Mouse (Mus musculus): ENCODE measurements around the gene Lpp. TPM values are rescaled to one million over a fixed set of nuclear protein-coding genes. Genes with fewer than 3 reads are reported as not detected.
A peak's percentile ranks its signal among the peaks of the same experiment; 100 is the strongest.

The Lpp gene
- total RNA-seq, 2 experiments from 2014 or later = 29.5 to 32.5 TPM

DNA sequence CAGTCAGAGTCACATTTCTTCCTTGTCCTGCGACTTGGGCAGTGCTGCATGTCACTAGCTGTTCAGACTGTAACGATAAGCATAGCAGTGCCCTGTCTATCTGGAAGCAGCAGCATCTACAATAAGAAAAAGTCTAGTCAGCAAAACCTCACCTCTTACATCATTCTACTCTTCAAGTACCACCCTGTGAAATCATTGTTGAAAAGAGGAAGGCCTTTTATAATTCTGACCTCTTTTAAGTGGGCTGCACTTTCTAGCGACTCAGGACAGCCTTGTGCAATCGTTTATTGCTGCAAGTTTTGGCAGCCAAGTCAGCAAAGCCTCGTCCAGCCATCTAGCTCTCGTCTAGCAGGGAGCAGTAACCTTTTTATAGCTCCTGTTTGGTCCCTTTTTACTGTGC, 498.1 kb downstream of the Lpp start:
- peak; percentile 49 to 58 for DNase-seq
- intact Hi-C loops (cut with DNase I) = loop anchor here (10.0 kb wide), 1 partner anchor 373 kb away; no protein-coding TSS in a partner anchor

DNA sequence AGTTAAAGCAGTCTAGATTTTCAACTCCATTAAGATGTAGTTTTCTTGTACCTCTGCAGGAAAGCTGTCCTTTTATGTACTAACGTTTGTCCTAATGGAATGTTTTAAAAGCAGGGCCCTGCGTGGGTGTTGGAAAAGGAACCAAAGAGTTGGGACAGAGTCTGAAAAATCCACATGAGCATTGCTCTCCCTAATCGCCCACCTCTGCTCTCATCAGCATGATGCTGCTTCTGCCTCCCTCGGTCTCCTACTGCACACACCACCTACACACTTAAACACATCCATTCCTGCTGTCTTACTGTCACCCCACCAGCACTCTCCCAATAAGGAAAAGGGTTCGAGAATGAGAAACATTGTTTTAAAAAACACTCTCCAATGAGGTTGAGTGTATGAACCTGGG, 501.9 kb downstream of the Lpp start:
- DNase-seq = no peak
- intact Hi-C loops (cut with DNase I) = loop anchor here (10.0 kb wide), 1 partner anchor 370 kb away; no protein-coding TSS in a partner anchor

DNA sequence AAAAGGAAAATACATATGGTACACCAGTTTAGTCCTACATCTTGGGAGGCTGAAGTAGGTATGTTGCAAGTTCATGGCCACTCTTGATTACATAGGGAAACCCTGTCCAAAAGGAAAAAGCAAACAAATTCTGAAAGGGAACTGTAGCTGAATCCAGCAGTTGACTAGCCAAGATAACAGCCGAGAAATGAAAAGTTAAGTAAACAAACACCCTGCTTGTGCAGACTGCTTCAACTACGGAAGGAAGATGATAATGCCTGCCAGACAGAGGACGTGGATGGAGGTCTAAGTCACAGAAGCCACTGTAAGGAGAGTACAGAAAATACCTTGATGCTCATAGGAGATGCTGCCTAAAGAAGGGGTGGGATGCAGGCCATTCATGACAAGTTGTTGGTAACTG, 504.3 kb downstream of the Lpp start:
- DNase-seq = no peak
- intact Hi-C loops (cut with DNase I) = loop anchor here (10.0 kb wide), 1 partner anchor 367 kb away; no protein-coding TSS in a partner anchor

DNA sequence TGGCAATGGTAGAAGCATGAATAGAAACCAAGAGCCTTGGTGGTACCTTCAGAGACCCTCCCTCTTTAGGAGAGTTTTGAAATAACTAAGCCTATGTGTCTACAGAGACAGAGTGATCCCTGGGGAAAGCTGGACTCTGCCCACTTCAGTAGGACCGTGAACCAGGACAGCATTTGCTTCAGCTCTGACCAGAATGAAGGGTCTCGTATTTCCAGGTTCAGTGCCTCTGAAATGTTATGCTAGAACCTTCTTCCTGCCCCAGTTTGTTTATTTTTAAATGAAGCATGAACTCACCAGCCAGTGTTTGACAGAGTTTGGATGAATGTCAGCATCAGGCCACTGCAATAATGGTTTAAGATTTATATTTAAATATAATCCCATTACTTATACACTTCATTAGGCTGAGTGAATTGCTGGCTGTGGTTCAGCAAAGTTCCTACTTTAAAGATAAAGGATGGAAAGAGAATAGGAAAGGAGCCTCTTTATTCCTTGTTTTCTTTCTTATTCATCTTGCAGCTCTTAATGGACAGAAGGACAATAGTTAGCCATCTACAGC, 507.0 kb downstream of the Lpp start:
- intact Hi-C loops (cut with DNase I) = no loop called here

DNA sequence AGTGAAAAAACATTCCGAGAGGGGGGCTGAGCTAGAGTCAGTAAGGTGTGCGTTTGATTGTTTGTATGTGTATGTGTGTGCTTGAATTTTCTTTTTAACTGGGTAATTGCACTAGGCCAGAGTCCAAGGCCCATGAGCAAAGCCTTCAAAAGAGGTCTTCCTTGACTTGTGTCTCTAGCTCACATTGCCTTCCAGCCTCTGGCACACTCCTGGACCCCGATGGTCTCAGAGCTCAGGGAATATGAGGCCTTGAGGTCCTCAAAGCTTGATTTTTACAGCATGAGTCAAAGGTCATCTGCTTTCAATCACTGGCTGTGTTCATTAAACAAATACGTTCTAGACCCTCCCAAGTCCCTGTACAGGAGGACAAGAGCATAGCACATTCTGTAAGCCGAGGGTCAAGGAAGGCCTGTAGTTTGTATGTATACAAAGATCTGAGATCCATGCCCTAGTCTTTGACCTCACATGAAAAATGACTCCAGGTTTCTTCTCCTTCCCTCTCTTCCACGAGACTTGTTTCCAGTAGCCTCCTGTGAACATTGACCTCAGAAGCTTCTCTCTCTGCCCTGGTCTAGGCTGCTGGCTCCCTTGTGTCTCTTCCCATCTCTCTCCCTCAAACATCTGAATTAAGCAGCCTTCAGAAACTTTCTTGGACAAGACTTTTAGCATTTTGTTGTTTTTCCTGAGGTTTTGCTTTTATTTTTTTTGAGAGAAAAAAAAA, 508.0 kb downstream of the Lpp start:
- intact Hi-C loops (cut with DNase I) = no loop called here

More for the DNA sequence above, 507.0 kb downstream of the Lpp start:
- no peak for DNase-seq

DNA sequence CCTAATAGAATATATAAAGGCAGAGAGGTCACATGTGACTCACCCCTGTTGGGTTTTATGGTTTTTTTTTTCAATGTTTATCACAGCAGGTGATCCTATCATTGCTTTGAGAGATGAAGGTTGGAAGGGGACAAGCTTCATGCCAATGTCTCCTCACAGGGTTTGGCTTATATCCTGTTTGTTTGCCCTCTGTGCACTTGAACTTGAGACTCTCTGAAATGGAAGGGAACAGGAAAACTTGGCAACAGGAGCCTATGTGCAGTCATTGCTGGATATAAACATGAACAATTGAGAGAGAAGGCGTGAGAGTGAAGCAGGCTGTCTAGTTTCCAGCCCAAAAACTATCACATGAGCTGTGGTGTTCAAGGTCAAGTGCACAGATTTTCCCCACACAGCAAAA, 508.8 kb downstream of the Lpp start:
- intact Hi-C loops (cut with DNase I) = no loop called here
- DNase-seq = no peak

More for the DNA sequence above, 508.0 kb downstream of the Lpp start:
- no peak for DNase-seq

DNA sequence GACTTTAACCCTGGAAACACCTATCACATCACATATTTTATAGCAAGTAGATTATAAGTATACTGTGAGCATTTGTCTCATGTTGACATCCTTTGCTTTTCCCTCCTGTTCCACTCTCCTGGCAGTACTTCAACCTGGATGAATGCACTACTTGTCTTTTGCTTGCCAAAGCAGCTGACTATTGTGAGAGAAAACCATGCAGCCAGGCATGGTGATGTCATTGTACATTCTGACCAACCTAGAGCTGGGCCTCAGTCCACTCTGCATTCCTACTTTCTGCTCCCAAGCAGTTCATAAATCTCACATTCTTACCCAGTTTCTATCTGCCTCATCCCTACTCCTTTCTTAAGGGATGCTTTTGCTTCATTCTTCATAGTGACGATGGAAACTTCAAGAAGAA, 515.6 kb downstream of the Lpp start:
- no peak for DNase-seq
- intact Hi-C loops (cut with DNase I) = no loop called here

DNA sequence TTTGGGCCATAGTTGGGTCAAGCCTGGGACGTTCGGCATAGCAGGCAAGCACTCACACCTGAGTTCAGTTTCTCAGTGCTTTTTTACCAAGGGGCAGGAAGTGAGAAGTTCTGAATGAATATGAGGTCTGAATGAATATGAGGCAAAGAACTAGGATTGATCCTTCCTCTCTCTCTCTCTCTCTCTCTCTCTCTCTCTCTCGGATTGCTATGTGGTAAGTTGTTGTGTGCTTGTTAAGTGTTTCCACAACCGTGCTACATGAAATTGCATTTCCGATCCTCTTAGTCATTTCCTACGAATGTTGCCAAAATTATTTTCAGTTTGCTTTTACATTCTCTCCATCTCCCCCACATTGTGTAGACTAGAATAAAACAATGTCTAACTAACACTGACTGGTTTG, 517.0 kb downstream of the Lpp start:
- no peak for DNase-seq
- intact Hi-C loops (cut with DNase I) = loop anchor here (5.0 kb wide), 2 partner anchors 152 to 928 kb away; no protein-coding TSS in a partner anchor

DNA sequence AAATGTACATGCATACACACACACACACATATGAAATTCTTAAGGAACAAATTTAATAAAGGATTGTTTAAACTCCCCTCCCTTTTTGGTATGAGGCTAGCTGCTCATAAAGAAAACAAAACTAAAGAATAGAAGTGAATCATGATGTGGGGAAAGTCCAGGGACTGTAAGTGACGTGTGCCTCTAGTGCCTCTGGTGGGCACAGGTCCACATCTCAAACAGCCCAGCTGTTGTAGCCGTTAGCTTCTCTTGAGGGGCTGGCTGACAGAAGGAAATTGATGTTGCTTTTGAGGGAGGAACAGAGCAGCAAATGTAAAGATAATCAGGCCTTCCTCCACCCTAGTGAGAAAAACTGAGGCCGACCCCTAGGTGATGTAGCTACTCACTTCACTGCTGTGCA, 517.5 kb downstream of the Lpp start:
- intact Hi-C loops (cut with DNase I) = loop anchor here (5.0 kb wide), 2 partner anchors 151 to 929 kb away; no protein-coding TSS in a partner anchor
- DNase-seq = no peak

DNA sequence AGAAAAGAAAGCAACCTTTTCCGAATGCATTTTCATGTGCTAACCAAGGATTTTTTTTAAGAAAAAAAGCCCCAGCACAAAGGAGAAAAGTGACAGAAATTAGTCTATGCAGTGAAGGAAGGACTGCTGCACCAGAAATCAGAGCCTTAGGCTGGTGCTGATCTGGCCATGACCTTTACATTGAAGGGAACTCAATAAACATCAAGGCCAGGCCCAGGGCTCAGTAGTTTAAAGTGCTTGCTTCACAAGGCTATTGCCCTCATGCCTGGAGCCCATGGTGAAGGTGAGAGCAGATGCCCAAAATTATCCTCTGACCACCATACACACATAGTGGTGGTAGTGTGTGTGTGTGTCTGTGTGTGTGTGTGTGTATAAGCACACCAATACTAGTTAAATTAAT, 519.1 kb downstream of the Lpp start:
- DNase-seq = no peak
- intact Hi-C loops (cut with DNase I) = loop anchor here (5.0 kb wide), 2 partner anchors 150 to 930 kb away; no protein-coding TSS in a partner anchor

DNA sequence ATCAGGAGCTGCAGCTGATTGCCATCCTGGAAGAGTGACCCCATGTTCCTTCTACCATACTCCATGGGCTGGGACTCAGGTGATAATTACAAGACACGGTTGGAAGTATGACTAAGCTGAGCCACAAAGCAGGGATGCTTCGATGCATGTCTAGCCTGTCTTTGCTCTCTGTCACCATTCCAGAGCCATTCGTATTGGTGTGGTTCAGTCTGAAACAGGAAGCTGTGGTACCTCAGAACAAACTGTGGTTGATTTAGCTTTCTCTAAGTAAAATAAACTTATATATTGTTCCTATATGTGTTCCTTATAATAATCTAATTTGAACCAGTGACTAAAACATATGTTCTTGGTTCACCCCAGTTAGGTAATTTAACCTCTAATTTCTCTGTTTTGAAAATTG, 519.7 kb downstream of the Lpp start:
- intact Hi-C loops (cut with DNase I) = loop anchor here (5.0 kb wide), 2 partner anchors 149 to 931 kb away; no protein-coding TSS in a partner anchor
- DNase-seq = no peak

DNA sequence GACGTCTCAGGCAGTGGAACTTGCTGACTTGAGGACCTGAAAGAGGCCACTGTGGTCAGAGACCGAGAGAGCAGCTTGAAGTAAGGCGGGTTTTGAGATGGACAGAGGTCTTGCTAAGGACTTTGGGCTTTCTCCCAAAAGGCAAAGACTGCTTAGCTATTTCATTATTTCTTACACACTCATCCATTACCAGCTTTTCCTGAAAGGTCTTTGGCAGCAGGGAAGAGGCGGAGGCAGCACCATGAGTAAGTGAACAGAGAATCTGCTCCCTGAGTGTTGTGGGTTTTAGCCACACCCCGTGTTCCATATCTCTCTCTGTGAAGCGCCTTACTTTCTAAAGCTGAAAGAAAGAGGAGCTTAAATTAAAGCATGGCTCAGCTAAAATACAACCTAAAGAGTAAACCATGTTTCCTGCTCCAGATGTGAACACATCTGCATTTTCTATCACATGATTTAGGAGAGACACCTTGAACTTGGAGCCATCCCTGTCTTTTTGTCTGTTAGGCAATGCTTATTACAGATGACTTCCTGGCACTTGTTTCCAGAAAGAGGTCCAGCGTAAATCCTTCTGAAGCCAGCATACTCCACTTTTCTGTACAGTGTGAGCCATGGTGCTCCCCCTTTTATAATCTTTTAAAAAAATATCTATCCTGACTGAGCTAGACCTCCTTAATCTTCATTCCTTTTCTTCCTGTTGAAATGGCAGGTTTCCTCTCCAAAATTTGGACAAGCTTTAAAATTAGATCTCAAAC, 520.5 kb downstream of the Lpp start:
- peak in 1 of 2 experiments; percentile 45 for DNase-seq
- intact Hi-C loops (cut with DNase I) = loop anchor here (5.0 kb wide), 2 partner anchors 148 to 932 kb away; no protein-coding TSS in a partner anchor

DNA sequence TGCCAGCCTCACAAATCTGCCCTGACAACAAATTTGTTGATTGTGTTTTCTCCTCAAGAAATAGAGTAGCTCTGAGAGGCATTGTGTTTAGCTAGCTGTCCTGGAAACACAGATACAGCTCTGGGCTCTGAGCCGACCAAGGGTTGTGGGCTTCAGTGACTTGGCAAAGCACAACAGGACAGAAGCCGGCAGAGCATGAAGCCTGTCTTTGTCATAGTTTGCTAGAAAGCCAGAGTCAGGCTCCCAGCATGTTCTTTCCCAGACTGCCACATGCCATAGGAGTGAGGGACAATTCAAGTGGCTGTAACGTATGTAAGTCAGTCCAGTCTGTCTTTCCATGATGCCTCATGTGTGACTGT, 521.1 kb downstream of the Lpp start:
- intact Hi-C loops (cut with DNase I) = loop anchor here (5.0 kb wide), 2 partner anchors 148 to 932 kb away; no protein-coding TSS in a partner anchor
- DNase-seq = peak; percentile 50 to 66

DNA sequence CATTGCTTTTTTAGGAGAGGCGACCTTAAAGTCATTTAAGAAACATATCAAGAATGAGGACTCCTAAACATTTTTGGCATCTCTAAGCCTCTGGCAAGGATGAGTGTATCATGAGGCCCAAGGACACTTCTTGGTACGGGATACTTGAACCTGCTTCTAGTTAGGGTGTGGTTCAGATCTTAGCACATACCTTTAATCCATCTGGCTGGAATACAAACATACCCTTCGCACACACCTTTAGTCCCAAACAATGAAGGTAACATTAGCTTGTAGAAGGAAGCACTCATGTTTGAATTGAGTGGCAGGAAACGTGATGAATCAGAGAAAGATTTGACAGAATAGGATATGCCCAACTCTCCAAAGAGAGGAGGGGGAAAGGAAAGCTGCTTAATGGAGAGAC, 522.2 kb downstream of the Lpp start:
- DNase-seq = no peak
- intact Hi-C loops (cut with DNase I) = no loop called here

DNA sequence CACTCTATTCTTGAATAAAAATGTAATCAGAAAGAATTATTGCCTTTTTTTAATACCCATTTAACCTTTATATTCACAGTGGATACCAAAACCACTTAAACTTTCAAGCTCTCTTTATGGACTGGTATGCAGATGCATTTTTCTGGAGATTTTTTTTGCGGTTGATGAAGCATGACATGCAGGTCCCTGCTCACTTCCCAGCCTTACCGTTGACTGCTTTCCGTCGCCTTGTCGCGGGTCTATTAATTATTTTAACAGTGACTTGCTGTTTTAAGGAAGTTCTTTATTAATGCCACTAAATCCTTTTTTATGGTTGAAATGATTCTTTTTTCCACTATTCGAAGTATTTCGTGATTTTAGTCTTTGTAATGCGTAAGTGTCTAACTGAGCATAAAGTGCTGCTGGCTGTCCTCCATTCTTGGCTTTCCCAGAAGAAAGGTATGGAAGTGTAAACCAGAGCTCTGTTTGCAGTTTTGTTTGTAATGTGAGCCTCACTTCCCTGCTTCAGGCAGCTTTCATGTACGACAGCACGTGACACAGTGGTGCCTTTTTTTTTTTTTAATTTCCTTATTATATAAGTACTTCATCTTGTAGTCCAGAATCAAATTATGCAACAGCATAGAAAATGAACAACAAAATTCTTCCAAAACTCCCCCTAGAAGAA, 526.2 kb downstream of the Lpp start:
- intact Hi-C loops (cut with DNase I) = no loop called here
- DNase-seq = no peak

DNA sequence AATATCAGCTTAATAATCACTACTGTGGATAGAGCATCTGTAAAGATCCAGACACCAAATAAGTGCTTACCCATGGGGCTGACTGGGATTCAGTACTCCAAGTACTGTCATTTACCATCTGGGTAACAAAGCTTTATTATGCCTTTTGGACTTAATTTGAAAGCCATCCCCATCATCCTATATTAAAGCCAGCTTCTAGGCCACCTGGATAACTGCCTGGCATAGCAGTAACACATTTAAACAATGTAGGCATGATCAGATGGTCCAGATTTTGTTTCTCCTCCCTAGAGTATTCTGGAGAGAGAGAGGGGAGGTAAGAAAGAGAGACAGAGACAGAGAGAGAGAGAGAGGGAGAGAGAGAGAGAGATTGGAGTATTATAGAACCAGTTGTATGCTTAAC, 536.8 kb downstream of the Lpp start:
- no peak for DNase-seq
- intact Hi-C loops (cut with DNase I) = no loop called here

DNA sequence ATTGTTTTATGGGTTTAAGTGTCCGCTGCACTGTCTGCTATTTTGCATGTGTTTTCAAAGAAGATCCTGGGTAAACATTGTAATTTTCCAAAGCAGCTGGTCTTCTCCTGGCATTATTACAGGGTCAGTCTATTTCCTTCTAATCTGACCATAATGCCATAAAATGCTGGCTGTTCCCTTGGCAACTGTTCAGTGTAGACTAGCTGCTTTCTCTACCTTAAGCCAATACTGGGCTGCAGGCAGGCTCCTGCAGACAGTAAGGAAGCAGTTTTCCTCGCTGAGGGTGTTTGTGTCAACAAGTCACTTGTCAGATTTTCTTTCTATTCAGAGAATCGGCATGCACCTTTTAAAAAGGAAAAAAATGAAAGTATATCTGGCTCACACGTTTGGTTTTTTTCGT, 537.3 kb downstream of the Lpp start:
- DNase-seq = no peak
- intact Hi-C loops (cut with DNase I) = no loop called here

DNA sequence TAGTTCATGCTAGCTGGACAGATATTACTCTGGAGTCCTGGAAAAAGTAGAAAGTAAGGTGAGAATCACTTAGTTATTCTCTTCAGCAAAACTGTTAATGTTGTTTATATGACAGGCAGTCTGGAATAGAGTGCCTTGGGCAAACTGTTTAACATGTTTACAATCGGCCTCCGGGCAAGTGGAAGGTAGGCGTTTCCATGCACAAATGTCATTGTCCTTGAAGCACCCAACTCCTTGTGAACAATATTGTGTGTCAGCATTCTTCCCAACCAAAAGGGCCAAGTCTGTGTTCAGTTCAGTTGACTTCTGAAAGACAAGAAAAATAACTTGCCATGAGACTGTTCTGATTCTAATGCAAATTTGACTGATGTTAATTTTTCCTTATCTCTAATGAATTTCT, 539.5 kb downstream of the Lpp start:
- intact Hi-C loops (cut with DNase I) = no loop called here
- no peak for DNase-seq

DNA sequence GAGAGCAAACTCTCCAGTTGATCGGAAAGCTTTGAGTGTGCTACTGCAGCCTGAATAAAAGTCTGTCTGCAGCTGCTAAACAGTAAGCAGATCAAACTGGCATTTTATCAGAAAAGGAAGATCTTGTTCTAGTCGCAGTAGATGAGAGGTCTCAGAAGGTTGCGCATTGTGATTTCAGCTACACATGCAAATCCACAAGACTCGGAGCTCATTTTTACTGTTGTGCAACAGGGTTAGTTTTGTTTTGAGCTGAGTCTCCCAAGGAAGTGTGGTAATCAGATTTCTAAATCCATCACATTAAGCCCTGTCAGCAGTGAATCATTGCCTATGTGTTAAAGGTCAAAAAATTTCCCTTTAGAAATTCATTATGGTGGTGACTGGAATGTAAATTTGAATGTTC, 540.4 kb downstream of the Lpp start:
- intact Hi-C loops (cut with DNase I) = no loop called here
- peak in 1 of 2 experiments; percentile 35 for DNase-seq

DNA sequence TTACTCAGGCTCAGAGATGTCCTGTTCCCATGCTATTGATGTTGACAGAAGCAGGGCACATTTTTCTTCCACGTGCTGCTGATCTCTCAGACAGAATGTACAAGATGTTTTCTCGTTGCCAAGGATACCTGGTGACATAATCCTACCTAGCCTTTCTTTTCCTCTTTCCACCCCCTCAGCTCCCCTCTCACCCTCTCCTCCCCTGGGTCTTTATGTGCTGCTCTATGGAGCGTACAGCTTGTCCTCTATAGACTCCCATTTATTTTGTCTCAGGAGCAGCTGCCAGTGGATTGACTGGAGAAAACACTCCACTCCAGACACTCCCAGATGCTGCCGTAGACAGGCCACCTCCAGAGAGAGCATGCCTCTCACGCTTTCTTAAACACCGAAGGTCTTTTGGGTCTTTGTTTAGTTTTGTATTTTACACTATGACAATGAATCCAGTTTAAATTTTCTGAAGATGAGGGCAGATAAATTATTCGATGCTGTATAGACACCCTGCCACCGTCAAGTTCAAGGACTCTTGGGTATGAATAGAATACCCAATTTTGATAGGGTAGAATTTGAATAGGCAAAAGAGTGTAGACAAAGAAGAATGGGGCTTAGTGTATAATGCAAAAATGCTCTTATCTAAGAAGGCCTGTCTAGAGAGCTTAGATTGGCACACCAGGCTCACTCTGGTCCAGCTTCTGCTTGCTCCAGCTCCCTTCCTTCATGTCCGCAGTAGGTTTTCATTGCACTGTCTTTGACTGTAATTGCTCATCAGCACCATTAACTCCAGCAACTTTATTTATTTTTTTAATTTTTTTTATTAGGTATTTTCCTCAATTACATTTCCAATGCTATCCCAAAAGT, 548.2 kb downstream of the Lpp start:
- DNase-seq = no peak
- intact Hi-C loops (cut with DNase I) = loop anchor here (10.0 kb wide), 1 partner anchor 323 kb away; no protein-coding TSS in a partner anchor
